Mouse (Mus musculus) embryo, embryonic 10.5 days (tissue): ENCODE results near the gene Rcan3.

Experiments used
- DNase-seq: peaks from one replicate; pipeline ENCODE4 v3.0.0-alpha.2; 2015; ENCODE audit warnings: low spot score

The Rcan3 gene

DNA sequence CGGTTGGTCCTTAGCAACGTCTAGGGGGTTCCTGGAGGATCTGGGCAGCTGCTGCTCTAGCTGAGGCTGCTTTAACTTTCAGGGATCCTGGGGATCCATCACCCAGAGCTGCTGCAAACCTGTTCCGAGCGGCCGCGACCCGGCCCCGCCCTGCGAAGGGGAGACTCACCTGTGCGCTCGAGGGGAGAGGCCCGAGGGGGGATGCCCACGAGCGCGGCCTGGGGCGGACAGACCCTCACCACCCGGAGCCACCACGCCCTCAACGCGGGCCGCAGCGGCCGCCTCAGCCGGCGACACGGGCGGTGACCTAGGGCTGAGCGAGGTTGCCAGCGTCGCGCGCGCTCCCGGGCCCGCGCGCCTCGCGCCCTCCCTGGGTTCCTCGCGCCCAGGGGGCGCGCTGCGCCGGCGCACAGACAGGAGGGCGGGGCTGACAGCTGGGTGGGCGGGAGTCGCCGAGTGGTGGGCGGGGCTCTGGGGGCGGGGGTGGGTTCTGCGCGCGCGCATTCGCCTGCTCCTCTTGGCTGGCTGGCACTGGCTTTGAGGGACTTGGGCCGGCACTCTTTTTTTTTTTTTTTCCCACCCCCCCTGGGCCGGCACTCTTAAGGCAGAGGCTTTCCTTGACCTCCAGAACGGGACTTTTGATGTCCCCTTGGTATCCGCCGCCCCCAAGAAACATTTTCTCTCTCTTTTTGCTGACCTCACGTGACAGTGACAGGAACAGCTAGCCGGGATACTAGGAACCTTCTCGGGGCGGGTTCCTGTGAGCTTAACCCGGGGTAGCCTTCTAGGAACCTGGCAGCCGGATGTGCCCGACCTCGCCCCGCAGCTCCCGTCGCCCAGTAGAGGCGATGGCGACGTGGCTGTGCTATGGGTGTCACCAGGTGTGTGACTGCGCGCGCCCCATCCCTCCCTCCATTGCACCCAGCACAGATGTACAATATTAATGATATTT, at the start of gene Rcan3:
TSS of gene Rcan3 (minus strand) at position 411 of the 952 bp plus-strand sequence.
- DNase-seq = peak; percentile 88

DNA sequence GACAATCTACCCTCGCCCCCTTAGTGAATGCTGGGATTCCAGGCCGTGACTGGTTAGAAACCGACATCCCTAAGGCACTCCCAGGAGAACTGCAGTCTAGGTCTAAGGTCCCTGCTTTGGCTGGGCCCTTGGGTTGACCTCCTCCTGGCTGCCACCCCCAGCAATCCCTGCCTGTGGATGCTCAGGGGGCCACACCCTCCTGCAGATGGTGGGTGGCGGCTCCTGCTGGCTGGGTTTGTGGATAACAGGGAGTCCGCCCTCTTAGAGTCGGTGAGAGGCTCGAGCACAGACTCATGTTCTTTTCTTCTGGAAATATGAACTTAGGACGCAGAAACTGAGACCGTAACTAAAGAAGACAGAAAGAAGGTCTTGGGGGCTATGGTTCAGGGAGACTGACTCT, 46.7 kb upstream of the Rcan3 start:
- DNase-seq = no peak

DNA sequence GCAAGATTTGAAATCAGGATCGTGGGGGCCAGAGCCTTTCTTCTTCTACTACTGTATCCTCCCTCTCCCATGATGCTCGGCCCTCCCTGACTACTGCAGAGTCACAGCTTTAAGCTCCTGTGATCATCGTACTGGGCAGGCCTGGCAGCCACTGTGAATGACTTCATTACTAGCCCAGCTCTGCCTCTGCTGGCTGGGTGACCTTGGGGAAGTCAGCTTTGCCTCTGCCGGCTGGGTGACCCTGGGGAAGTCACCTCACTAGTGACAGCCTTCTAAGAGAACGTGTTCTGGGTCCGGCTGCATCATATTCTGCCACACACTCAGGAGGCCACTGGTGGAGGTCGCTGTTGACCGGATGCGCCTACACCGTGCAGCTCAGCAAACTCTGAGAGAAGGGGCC, 44.2 kb upstream of the Rcan3 start:
- DNase-seq = no peak

DNA sequence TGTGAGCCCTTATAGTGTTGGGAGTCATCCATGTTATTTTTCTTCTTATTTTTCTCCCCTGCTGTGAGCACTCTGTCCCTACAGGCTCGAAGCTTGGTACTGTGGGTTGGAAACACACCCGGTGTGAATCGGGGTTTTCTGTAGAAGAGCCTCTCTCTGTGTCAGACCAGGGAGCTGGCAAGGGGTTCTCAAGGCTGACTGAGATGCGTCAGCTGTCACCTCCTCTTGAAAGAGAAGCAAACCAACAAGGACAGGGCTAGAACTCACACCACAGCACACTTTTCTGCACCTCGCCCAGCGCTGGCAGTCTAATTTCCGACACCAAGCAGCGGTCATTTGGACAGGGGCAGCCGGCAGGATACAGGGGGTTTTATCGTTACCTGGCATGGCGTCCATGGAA, 29.8 kb upstream of the Rcan3 start:
- DNase-seq = no peak

DNA sequence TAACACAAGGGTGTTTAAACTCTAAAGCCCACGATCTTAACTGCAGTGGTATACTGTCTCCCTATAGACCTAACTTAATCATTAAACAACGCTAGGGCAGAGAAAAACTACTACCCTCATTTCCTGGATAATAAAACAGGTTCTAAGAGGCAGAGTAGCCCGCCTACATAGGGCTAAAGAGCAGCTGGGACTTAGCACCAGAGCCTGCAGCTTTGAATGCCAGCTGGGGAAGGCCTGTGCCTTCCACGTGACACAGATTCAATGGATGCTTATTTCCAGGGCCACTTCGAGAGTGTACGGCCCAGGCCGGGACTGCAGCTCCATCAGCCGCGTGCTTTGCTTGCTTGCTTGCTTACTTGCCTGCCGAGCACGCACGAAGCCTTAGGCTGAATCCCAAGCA, 19.9 kb upstream of the Rcan3 start:
- no peak for DNase-seq

DNA sequence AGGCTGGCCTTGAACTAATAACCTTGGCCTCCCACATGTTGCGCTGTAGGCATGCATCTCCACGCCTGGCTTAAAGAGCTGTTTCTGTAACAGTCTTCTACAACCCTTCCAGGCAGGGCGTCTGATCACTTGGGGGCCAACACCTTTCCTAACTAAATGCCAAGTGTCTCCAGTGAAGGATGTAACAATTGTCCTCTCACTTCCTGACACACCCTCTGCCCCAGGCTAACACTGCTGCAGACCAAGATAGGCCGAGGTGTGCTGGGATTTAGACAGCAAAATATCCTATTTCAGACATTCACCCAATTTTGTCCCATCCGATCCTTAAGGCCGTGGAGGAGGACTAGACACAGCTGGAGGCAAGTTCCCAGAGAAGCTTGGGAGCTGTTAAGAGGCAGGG, 19.5 kb upstream of the Rcan3 start:
- no peak for DNase-seq

DNA sequence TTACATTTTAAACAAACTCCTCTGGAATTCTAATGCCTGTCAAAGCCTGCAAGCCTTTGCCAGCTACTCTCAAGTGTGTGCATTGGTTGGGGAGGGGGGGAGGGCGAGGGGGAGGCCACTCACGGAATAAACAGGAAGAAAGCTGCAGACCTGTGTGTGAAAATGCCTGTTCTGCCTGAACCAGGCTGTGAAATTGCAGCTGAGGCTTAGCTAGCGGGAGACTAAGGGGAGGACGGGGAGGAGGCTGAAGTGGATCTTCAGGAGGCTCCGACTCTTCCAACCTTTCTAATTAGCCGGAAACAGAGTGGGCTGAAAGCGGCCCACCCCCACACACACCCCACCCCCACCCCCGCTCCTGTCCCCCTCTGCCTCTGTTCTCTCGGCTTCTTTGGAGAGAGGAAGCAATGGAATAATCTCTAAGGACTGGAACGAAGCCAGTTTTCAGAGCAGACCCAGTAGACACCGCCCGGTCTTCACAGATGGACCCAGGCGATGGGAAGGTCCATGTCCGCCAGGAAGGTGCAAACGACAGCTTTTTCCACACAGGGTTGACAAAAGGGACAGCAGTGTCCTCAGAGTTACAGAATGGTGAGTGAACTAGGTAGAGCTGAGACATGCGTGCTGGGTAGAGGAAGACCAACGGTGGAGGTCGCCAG, 17.8 kb upstream of the Rcan3 start:
- peak; percentile 19 for DNase-seq

DNA sequence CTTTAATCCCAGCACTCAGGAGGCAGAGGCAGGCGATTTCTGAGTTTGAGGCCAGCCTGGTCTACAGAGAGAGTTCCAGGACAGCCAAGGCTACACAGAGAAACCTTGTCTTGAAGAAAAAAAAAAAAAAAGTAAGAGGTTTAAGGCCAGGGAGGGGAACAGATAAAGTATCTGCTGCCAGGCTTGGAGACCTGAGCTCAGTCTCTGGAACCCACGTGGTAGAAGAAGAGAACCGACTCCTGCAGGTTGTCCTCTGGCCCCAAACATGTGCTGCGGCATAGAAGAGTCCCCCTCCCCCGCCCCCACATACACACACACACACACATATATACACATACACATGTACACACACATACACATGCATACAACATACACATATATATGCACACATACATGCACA, 8.8 kb upstream of the Rcan3 start:
- no peak for DNase-seq

DNA sequence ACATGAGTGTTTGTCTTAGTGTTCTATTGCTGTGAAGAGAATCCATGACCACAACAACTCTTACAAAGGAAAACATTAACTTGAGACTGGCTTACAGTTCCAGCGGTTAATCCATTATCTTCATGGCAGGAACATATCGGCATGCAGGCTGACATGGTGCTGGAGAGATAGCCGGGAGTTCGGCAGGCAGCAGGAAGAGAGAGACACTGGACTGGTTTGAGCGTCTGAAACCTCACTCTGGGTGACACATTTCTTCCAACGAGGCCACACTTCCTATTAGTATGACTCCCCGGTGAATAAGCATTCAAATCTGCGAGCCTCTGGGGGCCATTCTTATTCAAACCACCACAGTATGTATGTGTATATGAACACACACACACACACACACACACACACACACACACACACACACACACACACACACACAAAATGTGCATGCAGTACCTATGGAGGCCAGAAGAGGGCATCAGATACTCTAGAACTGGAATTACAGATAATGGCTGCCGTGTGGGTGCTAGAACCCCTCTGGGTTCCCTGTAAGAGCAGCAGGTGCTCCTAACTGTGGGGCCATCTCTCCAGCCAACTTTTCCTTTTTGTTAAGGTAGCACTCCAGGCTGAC, 6.4 kb upstream of the Rcan3 start:
- peak; percentile 76 for DNase-seq

DNA sequence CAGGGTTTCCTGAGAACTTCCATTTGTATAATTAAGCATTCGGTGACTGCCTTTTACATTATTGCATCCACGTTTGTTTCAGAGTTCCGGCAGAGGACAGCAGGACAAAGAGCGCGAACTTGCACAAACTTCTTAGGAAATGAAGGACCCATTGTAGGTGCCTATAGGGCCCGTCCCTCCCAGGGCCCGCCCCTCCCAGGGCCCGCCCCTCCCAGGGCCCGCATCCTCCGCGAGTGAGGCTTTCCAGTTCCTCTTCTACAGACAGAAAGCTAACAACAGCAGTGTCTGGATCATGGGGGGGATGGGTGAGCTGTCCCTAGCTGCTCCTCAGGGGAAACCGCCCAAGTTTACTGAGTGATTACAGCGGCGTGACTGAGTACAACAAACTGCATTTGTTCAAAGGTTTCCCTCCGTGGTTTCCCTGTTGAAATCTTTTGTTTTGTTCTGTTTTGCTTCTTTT, 5.6 kb upstream of the Rcan3 start:
- DNase-seq = peak; percentile 85

DNA sequence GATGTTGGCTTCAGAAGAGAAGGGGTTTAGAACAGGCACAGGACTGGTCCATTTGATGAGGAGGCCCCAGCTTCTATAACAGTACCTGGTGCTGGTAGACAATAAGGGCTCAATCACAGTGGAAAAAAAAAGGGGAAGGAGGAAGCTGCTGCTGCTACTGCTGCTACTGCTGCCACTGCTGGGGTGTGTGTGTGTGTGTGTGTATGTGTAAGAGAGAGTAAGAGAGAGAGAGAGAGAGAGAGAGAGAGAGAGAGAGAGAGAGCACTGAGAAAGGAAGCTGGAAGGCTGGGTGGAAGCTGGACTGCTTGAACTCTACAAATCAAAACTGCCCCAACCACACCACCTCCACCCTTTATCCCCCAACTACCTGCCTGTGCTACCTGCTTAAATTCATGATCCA, 4.3 kb upstream of the Rcan3 start:
- DNase-seq = no peak

DNA sequence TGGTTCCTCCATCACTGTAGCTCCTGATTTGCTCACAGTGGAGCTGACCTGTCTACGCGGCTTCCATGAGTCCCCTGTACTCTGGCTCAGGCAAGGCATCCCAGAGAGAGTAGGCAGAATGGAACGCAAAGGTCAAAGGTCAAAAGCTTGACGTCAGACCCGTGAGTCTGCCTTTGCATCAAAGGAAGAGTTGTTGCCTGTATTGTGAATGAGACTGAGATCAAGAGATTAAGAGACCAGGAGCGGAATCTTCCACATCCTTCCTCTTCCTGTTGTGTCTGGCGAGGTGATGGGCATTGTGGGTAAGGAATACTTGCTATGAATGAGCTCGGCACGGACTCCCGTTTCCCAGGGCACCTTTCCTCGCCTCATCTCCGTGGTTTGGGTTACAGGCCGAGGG, 2.6 kb upstream of the Rcan3 start:
- DNase-seq = peak; percentile 47

DNA sequence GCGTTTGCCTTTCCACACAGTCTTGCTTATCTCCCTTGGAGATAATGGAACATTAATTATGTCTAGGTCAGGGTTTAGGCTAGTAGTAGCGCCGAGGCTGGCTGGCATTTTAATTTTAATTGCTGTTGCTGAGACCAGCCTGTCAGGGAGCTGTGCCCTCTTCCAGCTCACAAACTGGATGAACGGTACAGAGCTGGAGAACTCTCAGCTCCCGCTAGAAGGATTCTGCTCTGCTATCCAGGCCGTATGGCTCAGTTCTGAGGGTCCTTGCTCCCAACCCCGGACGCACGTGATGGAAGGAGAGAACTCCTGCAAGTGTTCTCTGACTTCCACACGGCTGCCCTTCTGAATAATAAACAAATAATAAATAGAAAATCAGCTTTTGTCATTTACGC, 739 bp upstream of the Rcan3 start:
- peak; percentile 10 for DNase-seq

DNA sequence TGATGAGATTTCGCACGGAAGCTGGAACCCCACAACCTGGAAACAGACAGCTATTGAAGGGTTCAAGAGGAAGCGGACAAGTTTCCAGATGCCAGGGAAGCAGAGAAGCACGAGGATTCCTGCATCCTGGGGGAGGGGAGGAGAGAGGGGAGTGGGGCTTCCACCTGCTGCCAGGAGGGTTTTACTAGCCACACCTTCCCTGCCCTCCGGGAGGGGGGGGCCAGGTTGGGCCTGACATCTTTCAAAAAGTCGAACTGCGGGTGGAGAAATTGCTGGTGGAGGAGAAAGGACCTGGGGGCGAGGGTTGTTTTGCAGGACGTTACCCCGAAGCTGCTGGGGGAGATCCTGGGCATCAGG, 589 bp downstream of the Rcan3 start:
- peak; percentile 28 for DNase-seq

DNA sequence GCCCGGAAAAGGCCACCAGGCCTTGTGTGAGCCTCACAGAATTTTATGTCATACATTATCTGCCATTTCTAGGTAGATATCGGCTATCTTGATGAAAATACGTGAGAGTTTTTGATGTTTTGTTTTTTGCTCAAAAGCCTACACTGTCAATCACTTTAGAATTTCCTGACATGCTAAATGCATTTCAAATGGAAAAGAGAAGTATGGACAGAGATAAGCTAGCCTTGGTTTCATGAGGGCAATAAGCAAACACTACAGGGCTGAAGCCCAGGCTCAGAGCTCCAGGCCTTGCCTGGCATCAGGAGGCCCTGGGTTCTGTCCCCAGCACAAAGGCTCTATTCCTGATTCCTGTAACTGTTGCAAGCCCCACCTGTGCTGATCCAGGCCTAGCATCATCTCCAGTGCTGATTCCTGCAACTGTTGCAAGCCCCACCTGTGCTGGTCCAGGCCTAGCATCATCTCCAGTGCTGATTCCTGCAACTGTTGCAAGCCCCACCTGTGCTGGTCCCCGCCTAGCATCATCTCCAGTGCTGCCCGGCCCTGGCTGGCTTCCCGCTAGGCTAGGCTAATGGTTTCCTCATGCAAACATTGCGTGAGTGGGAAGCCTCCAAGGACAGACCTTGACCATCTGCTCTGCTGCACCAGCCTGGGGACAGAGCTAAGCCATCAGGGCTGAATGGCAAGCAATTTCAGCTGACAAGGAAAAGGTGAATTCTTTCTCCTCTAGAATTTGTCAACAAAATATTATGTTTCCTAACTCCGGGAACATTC, 3.5 kb downstream of the Rcan3 start:
- DNase-seq = no peak

DNA sequence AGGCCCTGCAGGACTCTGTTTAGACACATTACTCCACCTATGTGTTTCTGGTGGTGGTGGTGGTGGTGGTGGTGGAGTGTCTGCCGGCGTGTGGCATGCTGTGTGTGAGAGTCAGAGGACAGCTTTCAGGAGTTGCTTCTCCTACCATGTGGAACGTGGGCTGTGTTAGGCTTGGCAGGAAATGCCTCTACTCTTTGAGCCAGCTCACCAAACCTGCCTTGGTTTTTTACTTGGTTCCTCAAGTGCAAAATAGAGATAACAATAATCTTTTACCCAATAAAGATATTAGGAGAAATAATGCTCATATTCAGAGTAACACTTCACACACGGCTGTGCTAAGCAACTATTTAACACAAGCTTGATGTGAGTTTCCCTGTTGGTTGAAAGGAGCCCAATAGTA, 4.3 kb downstream of the Rcan3 start:
- no peak for DNase-seq

DNA sequence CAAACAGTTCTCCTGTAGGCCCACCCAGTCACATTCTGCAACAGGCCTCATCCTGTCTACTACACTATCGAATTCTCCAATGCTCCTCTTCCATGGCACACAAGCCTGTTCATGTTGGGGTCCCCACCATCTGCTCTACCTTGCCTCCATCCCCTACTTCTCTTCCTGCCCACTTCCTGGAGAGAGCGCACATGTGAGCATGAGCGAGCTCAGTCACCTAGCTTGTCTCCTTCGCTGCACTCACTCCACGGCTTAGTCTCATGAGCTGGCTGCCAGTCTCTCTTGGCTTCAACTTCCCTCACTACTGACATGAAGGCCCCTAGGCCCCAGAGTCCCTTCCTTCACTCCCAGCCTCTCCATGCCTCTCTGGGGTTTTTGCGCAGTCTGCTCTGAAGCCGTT, 7.1 kb downstream of the Rcan3 start:
- no peak for DNase-seq

DNA sequence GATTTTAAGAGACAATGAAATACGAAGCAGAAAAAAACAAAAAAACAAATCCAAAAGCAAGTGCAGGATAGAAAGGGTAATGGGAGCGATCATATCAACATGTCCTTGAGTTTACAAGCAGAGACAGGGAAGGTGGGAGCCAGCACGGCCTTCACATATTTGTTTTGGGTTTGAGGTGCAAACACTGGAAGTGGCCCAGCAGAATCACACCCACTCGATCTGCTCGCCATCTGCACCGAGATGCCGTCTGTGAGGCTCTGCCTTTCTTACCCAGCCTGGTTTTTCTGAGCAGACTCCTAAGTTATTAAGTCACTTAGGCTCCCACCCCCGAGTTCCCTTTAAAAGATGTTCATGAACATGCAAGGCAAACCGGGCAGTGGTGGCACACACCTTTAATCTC, 8.0 kb downstream of the Rcan3 start:
- DNase-seq = no peak

DNA sequence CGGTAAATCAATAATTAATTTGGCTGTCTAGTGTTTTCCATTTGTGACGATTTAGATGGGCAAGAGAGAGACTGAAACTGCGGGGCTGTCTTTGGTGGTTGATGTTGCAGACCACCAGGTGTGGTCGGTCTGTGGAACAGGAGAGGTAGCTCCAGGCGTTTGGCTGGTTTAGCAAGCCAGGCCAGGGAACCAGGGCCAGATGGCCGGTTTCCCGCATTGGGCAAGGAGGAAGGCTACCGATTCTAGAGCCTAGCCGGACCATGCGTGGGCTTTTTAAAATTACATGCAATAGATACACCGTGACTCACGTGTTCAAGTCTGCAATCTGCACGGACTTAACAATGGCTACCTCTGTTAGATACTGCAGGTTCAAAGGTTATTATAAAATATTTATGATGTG, 12.7 kb downstream of the Rcan3 start:
- DNase-seq = no peak

DNA sequence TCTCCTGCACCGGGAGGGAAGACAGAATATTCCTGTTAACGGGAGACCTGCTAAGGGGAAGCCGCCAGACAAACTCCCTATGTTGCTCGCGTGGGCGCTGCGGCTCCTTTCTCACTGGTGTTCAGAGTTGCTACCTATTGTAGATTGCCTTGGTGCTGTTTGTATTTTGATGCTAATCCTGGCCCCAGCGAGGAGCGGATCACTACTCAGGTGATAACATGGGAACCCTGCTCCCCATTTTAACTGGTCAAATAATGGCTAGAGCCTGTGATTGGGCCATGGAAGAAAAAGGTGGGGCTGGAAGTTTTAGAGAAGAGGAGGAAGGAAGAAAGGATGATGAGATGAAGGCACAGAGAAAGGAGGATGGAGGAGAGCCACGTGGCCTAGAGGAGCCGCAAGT, 13.2 kb downstream of the Rcan3 start:
- no peak for DNase-seq

DNA sequence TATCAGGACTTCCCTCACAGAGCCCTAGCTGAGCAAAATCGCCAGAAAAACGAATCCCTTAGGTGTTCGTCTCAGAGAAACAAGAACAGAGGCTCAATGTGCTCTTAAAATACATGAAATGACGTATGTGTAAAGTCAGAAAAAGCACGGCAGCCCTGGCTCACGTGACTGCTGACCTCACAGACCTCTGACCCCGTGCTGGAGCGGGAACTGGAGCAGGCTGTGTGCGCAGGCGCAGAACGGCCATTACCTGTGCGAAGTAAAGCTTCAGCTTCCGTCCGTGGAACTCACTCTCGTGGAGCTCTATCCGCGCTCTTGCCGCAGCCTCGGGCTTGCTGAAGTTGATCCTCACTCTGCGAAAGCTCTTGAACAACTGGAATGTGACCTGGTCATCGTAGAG, 13.7 kb downstream of the Rcan3 start:
- no peak for DNase-seq

DNA sequence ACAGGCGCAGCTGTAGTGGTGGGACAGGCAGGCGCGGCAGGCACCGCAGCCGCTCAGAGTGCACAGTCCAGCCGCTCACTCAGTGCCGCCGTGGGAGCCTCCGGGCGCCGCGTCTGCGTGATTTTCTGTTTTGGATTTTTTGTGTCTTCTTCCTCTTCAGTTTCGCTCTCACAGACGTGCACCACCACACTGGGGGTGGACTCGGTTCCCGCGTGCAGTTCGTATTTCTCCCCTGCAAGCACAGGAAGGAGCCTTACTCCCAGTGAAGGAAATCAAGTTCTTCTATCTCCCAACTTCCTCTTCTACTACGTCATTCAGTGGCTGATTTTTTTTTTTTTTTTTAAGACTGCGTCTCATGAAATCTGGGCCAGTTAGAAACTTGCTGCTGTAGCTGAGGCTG, 17.3 kb downstream of the Rcan3 start:
- no peak for DNase-seq
